Comparison of ENCODE assay signal across 8 mouse cellular contexts in the genomic region with DNA sequence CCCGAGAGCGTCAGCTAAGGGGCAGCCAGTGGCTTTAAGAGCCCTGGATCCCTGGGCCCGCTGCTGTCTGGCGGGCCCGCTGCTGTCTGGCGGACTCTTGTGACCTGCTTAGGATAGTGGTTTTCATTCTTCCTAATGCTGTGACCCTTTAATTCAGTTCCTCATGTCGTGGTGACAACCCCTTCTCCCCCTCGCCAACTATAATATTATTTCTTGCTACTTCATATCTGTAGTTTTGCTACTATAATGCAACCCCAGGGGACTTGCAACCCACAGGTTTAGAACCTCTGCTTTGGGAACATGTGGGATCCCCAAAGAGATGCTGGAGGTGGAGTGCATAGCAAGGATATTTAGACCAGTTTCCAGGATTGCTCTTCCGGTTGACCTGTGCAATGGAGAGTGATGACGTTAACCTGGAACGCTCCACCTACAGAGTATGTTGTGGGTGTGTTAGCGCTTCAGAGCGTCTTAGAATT. TPM values are rescaled to one million over a fixed set of nuclear protein-coding genes. Genes with fewer than 3 reads are reported as not detected.
DNase-seq lines count a peak whose midpoint lies in the region; ATAC-seq and TF ChIP-seq lines count a peak whose summit lies in the region.

No protein-coding gene starts in this region.

- ATAC-seq in kidney, embryonic 15.5 days (replicated peaks; ENCODE audit: low FRiP score) = peak; percentile 49
- peak; percentile 25; the same call in 1 of the 2 replicates for ATAC-seq in limb, embryonic 14.5 days (ENCODE audit: low FRiP score, low read depth)
- ATAC-seq in neural tube, embryonic 11.5 days (ENCODE audit: insufficient read depth, low FRiP score, low TSS enrichment) = peak; percentile 42

- H3K4me2 ChIP-seq in kidney, embryonic 15.5 days = peak overlapping the region; percentile 84
- peak overlapping the region; percentile 64 for H3K4me2 ChIP-seq in limb, embryonic 14.5 days (replicated peaks; ENCODE audit: low read depth, low read length, severe bottlenecking)
- peak overlapping the region; percentile 84 for H3K4me2 ChIP-seq in neural tube, embryonic 11.5 days (ENCODE audit: low read depth)

- H3K4me1 ChIP-seq in kidney, embryonic 15.5 days = peaks cover 21% of the 10 kb centered on the region
- H3K4me1 ChIP-seq in embryonic fibroblast, embryonic 13.5 days (ENCODE audit: control insufficient read depth, insufficient read depth, low read length) = peaks cover 6% of the 10 kb centered on the region
- H3K4me1 ChIP-seq in limb, embryonic 14.5 days (ENCODE audit: control insufficient read depth, insufficient read depth, low read length) = peaks cover 11% of the 10 kb centered on the region
- H3K4me1 ChIP-seq in neural tube, embryonic 11.5 days (ENCODE audit: control insufficient read depth, insufficient read depth, low read length) = no peaks in the 10 kb centered on the region

- H3K27ac ChIP-seq in kidney, embryonic 15.5 days = peak overlapping the region; percentile 96
- H3K27ac ChIP-seq in embryonic fibroblast, embryonic 13.5 days (ENCODE audit: insufficient read depth, low read length) = peak overlapping the region; percentile 75
- H3K27ac ChIP-seq in limb, embryonic 14.5 days (replicated peaks; ENCODE audit: low read depth, low read length) = peak overlapping the region; percentile 85
- peak overlapping the region; percentile 77 for H3K27ac ChIP-seq in neural tube, embryonic 11.5 days (ENCODE audit: low read depth, low read length)

- H3K4me3 ChIP-seq in kidney, embryonic 15.5 days (replicated peaks) = peak overlapping the region; percentile 84
- H3K4me3 ChIP-seq in embryonic fibroblast, embryonic 13.5 days (ENCODE audit: insufficient read depth, low read length) = no peak overlapping the region
- peak overlapping the region; percentile 83 for H3K4me3 ChIP-seq in limb, embryonic 14.5 days (replicated peaks; ENCODE audit: low read length)
- H3K4me3 ChIP-seq in neural tube, embryonic 11.5 days (ENCODE audit: low read depth, low read length) = peak overlapping the region; percentile 73; the same call in 1 of the 2 replicates

- no peak for TF ChIP-seq CTCF in embryonic fibroblast, embryonic 13.5 days (IDR thresholded peaks at IDR 0.05; ENCODE audit: borderline replicate concordance, insufficient read depth, low read length)

- no peak for DNase-seq in kidney, adult 8-10 months
- peak; percentile 41 for DNase-seq in ZHBTc4 (ENCODE audit: low read depth, low spot score)
- DNase-seq in limb, embryonic 14.5 days (ENCODE audit: low spot score) = no peak
- DNase-seq in neural tube, embryonic 11.5 days (ENCODE audit: low spot score) = no peak
- DNase-seq in right cerebral cortex, adult 2 months (ENCODE audit: low spot score in 2 of 2) = no peak
- DNase-seq in natural killer cell, adult 2 months (ENCODE audit: low spot score in 2 of 2) = no peak

- H3K9me3 ChIP-seq in kidney, embryonic 15.5 days (replicated peaks) = no peaks in the 10 kb centered on the region
- no peaks in the 10 kb centered on the region for H3K9me3 ChIP-seq in limb, embryonic 14.5 days (ENCODE audit: control insufficient read depth, low read length)
- H3K9me3 ChIP-seq in neural tube, embryonic 11.5 days (ENCODE audit: control insufficient read depth, low read length) = no peaks in the 10 kb centered on the region

- peaks cover 7% of the 10 kb centered on the region for H3K36me3 ChIP-seq in kidney, embryonic 15.5 days
- H3K36me3 ChIP-seq in limb, embryonic 14.5 days (ENCODE audit: control insufficient read depth, insufficient read depth, low read length) = no peaks in the 10 kb centered on the region
- H3K36me3 ChIP-seq in neural tube, embryonic 11.5 days (ENCODE audit: control insufficient read depth, insufficient read depth, low read length) = no peaks in the 10 kb centered on the region

- H3K27me3 ChIP-seq in kidney, embryonic 15.5 days = no peaks in the 10 kb centered on the region
- H3K27me3 ChIP-seq in limb, embryonic 14.5 days (ENCODE audit: control insufficient read depth, insufficient read depth, low read length) = no peaks in the 10 kb centered on the region
- H3K27me3 ChIP-seq in neural tube, embryonic 11.5 days (ENCODE audit: control insufficient read depth, insufficient read depth, low read length) = no peaks in the 10 kb centered on the region

- 33% methylated on average over 13 of the region's 13 CpGs for WGBS in kidney, embryonic 15.5 days
- WGBS in limb, embryonic 14.5 days = 36% methylated on average over 13 of the region's 13 CpGs
- 37% methylated on average over 13 of the region's 13 CpGs for WGBS in neural tube, embryonic 11.5 days

- H3K9ac ChIP-seq in kidney, embryonic 15.5 days = peak overlapping the region; percentile 53
- H3K9ac ChIP-seq in limb, embryonic 14.5 days (ENCODE audit: low read depth, low read length, severe bottlenecking) = peak overlapping the region; percentile 85
- H3K9ac ChIP-seq in neural tube, embryonic 11.5 days (ENCODE audit: low read length) = peak overlapping the region; percentile 61

- no peak for TF ChIP-seq POLR2A in embryonic fibroblast, embryonic 13.5 days (IDR thresholded peaks at IDR 0.05; ENCODE audit: low read depth, low read length)
- no peak for TF ChIP-seq POLR2A in limb, embryonic 14.5 days (IDR thresholded peaks at IDR 0.05; ENCODE audit: borderline replicate concordance, extremely low read depth, insufficient read depth, insufficient read length)

RNA-seq across cellular contexts. Expression of a gene that starts 0.4 kb away (rescaled TPM):
- 1.6 and 2.7 TPM in 2 replicates for polyA plus RNA-seq in kidney, embryonic 15.5 days (2015; fragmentation: Nextera tagmentation; extraction: Ambion mirVana)
- polyA plus RNA-seq in embryonic fibroblast, embryonic 13.5 days (2011; ENCODE audit: insufficient read length, low read depth, missing spikeins) = not detected in 2 replicates
- 0.47 and 0.83 TPM in 2 replicates for polyA plus RNA-seq in limb, embryonic 14.5 days (2012; rRNA removed)
- polyA plus RNA-seq in limb, embryonic 14.5 days (2014; fragmentation: Nextera tagmentation; extraction: Ambion mirVana) = 0.22 TPM in 1 of 2 replicates, not detected in the other
- 0.50 and 1.1 TPM in 2 replicates for polyA plus RNA-seq in neural tube, embryonic 11.5 days (2014; fragmentation: Nextera tagmentation; extraction: Ambion mirVana)

RNA-seq across cellular contexts. Expression of a gene that starts 0.9 kb away (rescaled TPM):
- 78.8 and 80.5 TPM in 2 replicates for polyA plus RNA-seq in kidney, embryonic 15.5 days (2015; fragmentation: Nextera tagmentation; extraction: Ambion mirVana)
- 29.2 and 35.1 TPM in 2 replicates for polyA plus RNA-seq in embryonic fibroblast, embryonic 13.5 days (2011; ENCODE audit: insufficient read length, low read depth, missing spikeins)
- 55.2 and 60.8 TPM in 2 replicates for polyA plus RNA-seq in limb, embryonic 14.5 days (2012; rRNA removed)
- 61.3 and 70.2 TPM in 2 replicates for polyA plus RNA-seq in limb, embryonic 14.5 days (2014; fragmentation: Nextera tagmentation; extraction: Ambion mirVana)
- 88.6 and 91.3 TPM in 2 replicates for polyA plus RNA-seq in neural tube, embryonic 11.5 days (2014; fragmentation: Nextera tagmentation; extraction: Ambion mirVana)

RNA-seq across cellular contexts. Expression of a gene that starts 24.2 kb away (rescaled TPM):
- 65.4 and 66.7 TPM in 2 replicates for polyA plus RNA-seq in kidney, embryonic 15.5 days (2015; fragmentation: Nextera tagmentation; extraction: Ambion mirVana)
- polyA plus RNA-seq in embryonic fibroblast, embryonic 13.5 days (2011; ENCODE audit: insufficient read length, low read depth, missing spikeins) = 93.4 and 122 TPM in 2 replicates
- polyA plus RNA-seq in limb, embryonic 14.5 days (2012; rRNA removed) = 50.5 and 102 TPM in 2 replicates
- 128 and 151 TPM in 2 replicates for polyA plus RNA-seq in limb, embryonic 14.5 days (2014; fragmentation: Nextera tagmentation; extraction: Ambion mirVana)
- polyA plus RNA-seq in neural tube, embryonic 11.5 days (2014; fragmentation: Nextera tagmentation; extraction: Ambion mirVana) = 19.9 and 23.0 TPM in 2 replicates

RNA-seq across cellular contexts. Expression of a gene that starts 26.4 kb away (rescaled TPM):
- polyA plus RNA-seq in kidney, embryonic 15.5 days (2015; fragmentation: Nextera tagmentation; extraction: Ambion mirVana) = 13.9 and 14.0 TPM in 2 replicates
- polyA plus RNA-seq in embryonic fibroblast, embryonic 13.5 days (2011; ENCODE audit: insufficient read length, low read depth, missing spikeins) = 41.0 and 47.5 TPM in 2 replicates
- 17.3 and 17.8 TPM in 2 replicates for polyA plus RNA-seq in limb, embryonic 14.5 days (2012; rRNA removed)
- 13.9 and 14.5 TPM in 2 replicates for polyA plus RNA-seq in limb, embryonic 14.5 days (2014; fragmentation: Nextera tagmentation; extraction: Ambion mirVana)
- 13.9 and 14.1 TPM in 2 replicates for polyA plus RNA-seq in neural tube, embryonic 11.5 days (2014; fragmentation: Nextera tagmentation; extraction: Ambion mirVana)
